Mouse (Mus musculus) MEL (cell line): ENCODE results near the gene Ppp1r15a. TPM values are rescaled to one million over a fixed set of nuclear protein-coding genes. Genes with fewer than 3 reads are reported as not detected.

Experiments
- DNase-seq: peaks from one replicate; pipeline ENCODE4 v3.0.0; 2011; ENCODE audit warnings: low read depth, low spot score
- H3K27ac ChIP-seq: 2 replicates; pipeline ENCODE4 v1.5.1; 2012; ENCODE audit warnings: low read depth, mild to moderate bottlenecking, control low read depth, low read length, moderate library complexity; ENCODE audit not compliant: control insufficient read depth
- H3K27me3 ChIP-seq, 2 experiments: fragments of 150-350 bp in 1 of 2; sonication (generic) in 1 of 2; 2 replicates each; pipeline ENCODE4 v1.6.1; 2012; ENCODE audit warnings: low read length in 2 of 2, mild to moderate bottlenecking in 2 of 2, improper control_type of control experiment in 1 of 2, moderate library complexity in 1 of 2; ENCODE audit not compliant: insufficient read depth in 2 of 2, control insufficient read depth in 1 of 2
- H3K36me3 ChIP-seq, 2 experiments: 2 replicates each; pipeline ENCODE4 v1.6.1; 2012 to 2014; ENCODE audit warnings: low read length in 2 of 2, improper control_type of control experiment in 1 of 2, inconsistent platforms in 1 of 2, mild to moderate bottlenecking in 1 of 2; ENCODE audit not compliant: insufficient read depth in 2 of 2, control insufficient read depth in 1 of 2
- H3K4me1 ChIP-seq, 2 experiments: fragments of 150-350 bp in 1 of 2; sonication (generic) in 1 of 2; 2 replicates each; pipeline ENCODE4 v1.6.1; 2012; ENCODE audit warnings: low read length in 2 of 2, improper control_type of control experiment in 1 of 2, mild to moderate bottlenecking in 1 of 2; ENCODE audit not compliant: insufficient read depth in 2 of 2, control insufficient read depth in 1 of 2
- H3K4me3 ChIP-seq, 2 experiments: fragments of 150-350 bp in 1 of 2; sonication (generic) in 1 of 2; 2 replicates each; pipeline ENCODE4 v1.5.1; 2012; ENCODE audit warnings: low read depth in 2 of 2, low read length in 2 of 2, mild to moderate bottlenecking in 2 of 2, moderate library complexity in 2 of 2, control low read depth in 1 of 2, improper control_type of control experiment in 1 of 2; ENCODE audit not compliant: control insufficient read depth in 1 of 2, insufficient read depth in 1 of 2
- H3K79me2 ChIP-seq: 2 replicates; pipeline ENCODE4 v1.6.1; 2012; ENCODE audit warnings: mild to moderate bottlenecking, low read length, moderate library complexity; ENCODE audit not compliant: control insufficient read depth, poor library complexity, insufficient read depth
- H3K9ac ChIP-seq: 2 replicates; pipeline ENCODE4 v1.6.1; 2012; ENCODE audit warnings: low read depth, mild to moderate bottlenecking, control low read depth, low read length, moderate library complexity; ENCODE audit not compliant: control insufficient read depth, poor library complexity, severe bottlenecking
- H3K9me3 ChIP-seq: fragments of 150-350 bp; sonication (generic); replicated peaks from 2 replicates; pipeline ENCODE4 v1.6.1; 2012; ENCODE audit warnings: mild to moderate bottlenecking, low read length, improper control_type of control experiment, moderate library complexity; ENCODE audit not compliant: insufficient read depth
- BHLHE40 ChIP-seq: IDR thresholded peaks from 2 replicates; pipeline ENCODE4 v1.6.1; 2012; ENCODE audit warnings: low read depth, mild to moderate bottlenecking, inconsistent platforms, low read length, improper control_type of control experiment, borderline replicate concordance
- CHD1 ChIP-seq: IDR thresholded peaks from 2 replicates; pipeline ENCODE4 v1.6.1; 2012; ENCODE audit warnings: low read depth, mild to moderate bottlenecking, inconsistent platforms, low read length, improper control_type of control experiment
- CHD2 ChIP-seq: IDR thresholded peaks from 2 replicates; pipeline ENCODE4 v1.6.1; 2011; ENCODE audit warnings: low read length, improper control_type of control experiment
- CTCF ChIP-seq, 3 experiments: IDR thresholded peaks in 2 of 3; conservative IDR thresholded peaks in 1 of 3; 2 replicates each; pipeline ENCODE4 v1.5.1; 2011 to 2012; ENCODE audit warnings: low read length in 3 of 3, low read depth in 2 of 3, mild to moderate bottlenecking in 2 of 3, improper control_type of control experiment in 1 of 3, inconsistent platforms in 1 of 3, mixed read lengths in 1 of 3, moderate library complexity in 1 of 3; ENCODE audit not compliant: control insufficient read depth in 1 of 3, insufficient read depth in 1 of 3, poor library complexity in 1 of 3, severe bottlenecking in 1 of 3
- E2F4 ChIP-seq: IDR thresholded peaks from 2 replicates; pipeline ENCODE4 v1.6.1; 2011; ENCODE audit warnings: low read depth, low read length, improper control_type of control experiment, borderline replicate concordance
- ELF1 ChIP-seq: IDR thresholded peaks from 2 replicates; pipeline ENCODE4 v1.6.1; 2014; ENCODE audit warnings: low read depth, mild to moderate bottlenecking, inconsistent platforms, low read length, improper control_type of control experiment, moderate library complexity
- EP300 ChIP-seq, 2 experiments: IDR thresholded peaks; 2 replicates each; pipeline ENCODE4 v1.6.1; 2011; ENCODE audit warnings: improper control_type of control experiment in 2 of 2, low read length in 2 of 2, low read depth in 1 of 2, mild to moderate bottlenecking in 1 of 2
- ETS1 ChIP-seq: IDR thresholded peaks from 2 replicates; pipeline ENCODE4 v1.6.1; 2012; ENCODE audit warnings: low read depth, mild to moderate bottlenecking, inconsistent platforms, low read length, improper control_type of control experiment, moderate library complexity
- GATA1 ChIP-seq: IDR thresholded peaks from 2 replicates; pipeline ENCODE4 v1.6.1; 2011; ENCODE audit warnings: low read depth, low read length, improper control_type of control experiment
- HCFC1 ChIP-seq: IDR thresholded peaks from 2 replicates; pipeline ENCODE4 v1.6.1; 2012; ENCODE audit warnings: low read depth, mild to moderate bottlenecking, inconsistent platforms, low read length, improper control_type of control experiment, moderate library complexity
- JUND ChIP-seq: IDR thresholded peaks from 2 replicates; pipeline ENCODE4 v1.6.1; 2011; ENCODE audit warnings: low read depth, mild to moderate bottlenecking, improper control_type of control experiment, low read length
- KAT2A ChIP-seq: conservative IDR thresholded peaks from 2 replicates; pipeline ENCODE4 v1.6.1; 2012; ENCODE audit warnings: low read depth, low read length, improper control_type of control experiment, inconsistent platforms
- MAFK ChIP-seq: IDR thresholded peaks from 2 replicates; pipeline ENCODE4 v1.6.1; 2011; ENCODE audit warnings: low read depth, mild to moderate bottlenecking, low read length, improper control_type of control experiment, borderline replicate concordance
- MAX ChIP-seq: IDR thresholded peaks from 2 replicates; pipeline ENCODE4 v1.6.1; 2011; ENCODE audit warnings: low read length, improper control_type of control experiment
- MAZ ChIP-seq: IDR thresholded peaks from 2 replicates; pipeline ENCODE4 v1.6.1; 2012; ENCODE audit warnings: low read depth, mild to moderate bottlenecking, inconsistent platforms, low read length, improper control_type of control experiment
- MEF2A ChIP-seq: IDR thresholded peaks from 2 replicates; pipeline ENCODE4 v1.6.1; 2014; ENCODE audit warnings: low read depth, mild to moderate bottlenecking, inconsistent platforms, low read length, improper control_type of control experiment; ENCODE audit not compliant: poor library complexity, insufficient replicate concordance, severe bottlenecking; ENCODE audit errors: extremely low read depth
- MXI1 ChIP-seq: IDR thresholded peaks from 2 replicates; pipeline ENCODE4 v1.6.1; 2011; ENCODE audit warnings: mild to moderate bottlenecking, low read depth, low read length, improper control_type of control experiment
- MYB ChIP-seq: IDR thresholded peaks from 2 replicates; pipeline ENCODE4 v1.6.1; 2011; ENCODE audit warnings: mild to moderate bottlenecking, low read depth, low read length, improper control_type of control experiment
- MYC ChIP-seq: IDR thresholded peaks from 2 replicates; pipeline ENCODE4 v1.6.1; 2011; ENCODE audit warnings: low read depth, mild to moderate bottlenecking, low read length, improper control_type of control experiment, moderate library complexity
- NELFE ChIP-seq: IDR thresholded peaks from 2 replicates; pipeline ENCODE4 v1.6.1; 2011; ENCODE audit warnings: low read depth, low read length, improper control_type of control experiment
- NRF1 ChIP-seq: IDR thresholded peaks from 2 replicates; pipeline ENCODE4 v1.6.1; 2014; ENCODE audit warnings: low read depth, mild to moderate bottlenecking, inconsistent platforms, low read length, improper control_type of control experiment, moderate library complexity; ENCODE audit not compliant: poor library complexity, insufficient read depth, severe bottlenecking
- POLR2A ChIP-seq, 2 experiments: IDR thresholded peaks; 2 replicates each; pipeline ENCODE4 v1.6.1; 2011 to 2012; ENCODE audit warnings: low read length in 2 of 2, mild to moderate bottlenecking in 2 of 2, control low read depth in 1 of 2, improper control_type of control experiment in 1 of 2, low read depth in 1 of 2, moderate library complexity in 1 of 2; ENCODE audit not compliant: control insufficient read depth in 1 of 2, insufficient read depth in 1 of 2, poor library complexity in 1 of 2
- POLR2AphosphoS2 ChIP-seq: IDR thresholded peaks from 2 replicates; pipeline ENCODE4 v1.6.1; 2011; ENCODE audit warnings: low read length, improper control_type of control experiment
- POLR2AphosphoS5 ChIP-seq: IDR thresholded peaks from 2 replicates; pipeline ENCODE4 v1.6.1; 2012; ENCODE audit warnings: low read depth, borderline replicate concordance, mild to moderate bottlenecking, inconsistent platforms, low read length, moderate library complexity, mixed read lengths
- RAD21 ChIP-seq: IDR thresholded peaks from 2 replicates; pipeline ENCODE4 v1.6.1; 2011; ENCODE audit warnings: mild to moderate bottlenecking, low read depth, low read length, improper control_type of control experiment
- SIN3A ChIP-seq: IDR thresholded peaks from 2 replicates; pipeline ENCODE4 v1.6.1; 2012; ENCODE audit warnings: low read length, improper control_type of control experiment, inconsistent platforms
- SMC3 ChIP-seq: IDR thresholded peaks from 2 replicates; pipeline ENCODE4 v1.6.1; 2011; ENCODE audit warnings: low read depth, low read length, improper control_type of control experiment
- TBP ChIP-seq: IDR thresholded peaks from 2 replicates; pipeline ENCODE4 v1.8.0; 2011; ENCODE audit warnings: low read depth, low read length, improper control_type of control experiment
- TCF12 ChIP-seq: IDR thresholded peaks from 2 replicates; pipeline ENCODE4 v1.6.1; 2014; ENCODE audit warnings: low read depth, mild to moderate bottlenecking, inconsistent platforms, low read length, improper control_type of control experiment, moderate library complexity
- UBTF ChIP-seq: IDR thresholded peaks from 2 replicates; pipeline ENCODE4 v1.6.1; 2012; ENCODE audit warnings: low read depth, mild to moderate bottlenecking, inconsistent platforms, low read length, improper control_type of control experiment, moderate library complexity, borderline replicate concordance; ENCODE audit not compliant: insufficient read depth
- ZKSCAN1 ChIP-seq: IDR thresholded peaks from 2 replicates; pipeline ENCODE4 v1.6.1; 2012; ENCODE audit warnings: low read depth, mild to moderate bottlenecking, inconsistent platforms, low read length, improper control_type of control experiment, moderate library complexity
- ZNF384 ChIP-seq: IDR thresholded peaks from 2 replicates; pipeline ENCODE4 v1.6.1; 2012; ENCODE audit warnings: low read depth, mild to moderate bottlenecking, inconsistent platforms, low read length, improper control_type of control experiment
- polyA plus RNA-seq, 2 experiments: library from polyadenylated mRNA; stranded (reverse) in 1 of 2; unstranded in 1 of 2; fragments of >175 nt in 1 of 2; fragments of >200 nt in 1 of 2; gene quantifications; 2 replicates each; pipeline versions ENCODE4 v1.2.1 to v1.2.4; 2012; ENCODE audit warnings: low replicate concordance in 2 of 2, low read depth in 1 of 2; ENCODE audit not compliant: insufficient read length in 2 of 2, insufficient read depth in 1 of 2, missing spikeins in 1 of 2
- total RNA-seq: library from RNA; depleted of rRNA; stranded (reverse); fragments of 300-350 nt; gene quantifications from 2 replicates; pipeline ENCODE4 v1.2.3, GENCODE M21; 2012

The Ppp1r15a gene
- total and polyA plus RNA-seq, 3 experiments, result 27.0 to 78.0 TPM; not detected in 1

DNA sequence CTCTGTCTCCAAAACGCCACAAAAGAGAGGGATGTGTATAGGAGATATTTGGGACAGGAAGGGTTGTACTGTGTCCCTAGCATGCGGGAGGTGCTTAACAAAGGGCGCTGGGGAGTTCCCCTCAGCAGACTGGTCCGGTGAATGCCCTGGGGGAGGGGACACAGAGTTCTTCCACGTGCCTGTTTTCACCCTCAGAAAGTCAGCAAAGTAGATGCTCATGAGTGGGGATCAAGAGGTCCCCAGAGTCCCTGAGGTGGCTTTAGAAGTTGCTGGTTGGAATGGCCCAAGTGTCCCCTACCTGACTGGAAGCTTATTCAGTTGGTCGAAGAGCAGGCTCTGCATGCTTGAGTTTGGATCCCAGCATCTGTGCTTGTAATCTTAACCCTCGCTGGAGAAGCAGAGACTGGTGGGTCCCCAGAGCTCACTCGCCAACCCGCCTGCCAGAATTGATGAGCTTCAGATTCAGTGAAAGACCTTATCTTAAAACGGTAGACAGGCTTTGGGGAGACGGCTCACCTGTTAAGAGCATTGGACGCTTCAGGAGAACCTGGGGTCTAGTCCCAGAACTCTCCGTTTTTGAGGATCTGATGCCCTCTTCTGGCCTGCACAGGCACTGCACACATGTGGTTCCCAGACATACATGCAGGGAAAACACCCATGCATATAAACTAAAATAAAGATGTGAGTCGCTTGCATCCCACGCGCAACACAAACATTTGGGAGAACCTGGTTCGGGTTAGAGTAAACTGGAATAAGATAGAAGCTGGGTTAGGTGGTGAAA lies 35.0 kb upstream of the Ppp1r15a start (continued):
- TF ChIP-seq ELF1 (no peak), POLR2AphosphoS2 (no peak), TCF12 (no peak), CHD1 (no peak), POLR2A (IDR thresholded peaks at IDR 0.05; ENCODE audit: control insufficient read depth in 1 of 2, insufficient read depth in 1 of 2, low read depth in 1 of 2, low read length in 2 of 2, poor library complexity in 1 of 2) (no peak), MAFK (no peak), TBP (no peak), MAX (peak; percentile 57; the same call in 1 of the 2 replicates), BHLHE40 (peak; percentile 35; the same call in 1 of the 2 replicates), CTCF (IDR thresholded peaks at IDR 0.05 in 2 of 3, conservative IDR thresholded peaks at IDR 0.05 in 1 of 3; ENCODE audit: control insufficient read depth in 1 of 3, insufficient read depth in 1 of 3, low read depth in 2 of 3, low read length in 3 of 3, poor library complexity in 1 of 3, severe bottlenecking in 1 of 3) (peak; percentile 72 to 76 (median 75)), ZNF384 (no peak), E2F4 (no peak), MEF2A (no peak), KAT2A (no peak), MAZ (no peak), MYB (no peak), ZKSCAN1 (no peak), SMC3 (peak; percentile 62), SIN3A (peak; percentile 70; the same call in 1 of the 2 replicates), CHD2 (peak; percentile 16; the same call in 1 of the 2 replicates)

GRCm38 (mm10) chr7:45560241-45560640 lies 34.2 kb upstream of the Ppp1r15a start:
- Histone ChIP-seq H3K4me1 (peaks cover 0 to 10% of the 10 kb centered on the region in 2 experiments; a peak in 2 of 4 replicates), H3K9ac (peak overlapping the region; percentile 72), H3K9me3 (no peaks in the 10 kb centered on the region), H3K4me3 (peak overlapping the region; percentile 53 to 60), H3K27ac (no peak overlapping the region; the same call in 1 of the 2 replicates), H3K36me3 (0 out of 4 replicates have a peak, but pooled peaks cover 0 to 2% of the 10 kb centered on the region in 2 experiments), H3K79me2 (no peaks in the 10 kb centered on the region; the same call in 1 of the 2 replicates), H3K27me3 (no peaks in the 10 kb centered on the region)
- DNase-seq, result peak; percentile 53
- TF ChIP-seq MYC (no peak), E2F4 (no peak), NRF1 (no peak), CHD2 (no peak), GATA1 (no peak), POLR2AphosphoS5 (no peak), RAD21 (no peak), ZKSCAN1 (no peak), UBTF (no peak), HCFC1 (no peak), CHD1 (0 out of 2 replicates have a peak, but pooled peaks have one; percentile 25), TCF12 (no peak), KAT2A (no peak), POLR2AphosphoS2 (no peak), ETS1 (peak; percentile 42), JUND (no peak), MXI1 (no peak), CTCF (IDR thresholded peaks at IDR 0.05 in 2 of 3, conservative IDR thresholded peaks at IDR 0.05 in 1 of 3; ENCODE audit: control insufficient read depth in 1 of 3, insufficient read depth in 1 of 3, low read depth in 2 of 3, low read length in 3 of 3, poor library complexity in 1 of 3, severe bottlenecking in 1 of 3) (no peak), MAZ (no peak), NELFE (no peak), MAX (0 out of 2 replicates have a peak, but pooled peaks have one; percentile 18), EP300 (IDR thresholded peaks at IDR 0.05; ENCODE audit: low read depth in 1 of 2, low read length in 2 of 2) (0 out of 4 replicates have a peak, but pooled peaks of 1 of the 2 experiments have one; percentile 4), BHLHE40 (no peak)
